Mouse (Mus musculus): Measurements from ENCODE around the gene Bex2.
"Not testable (repeated sequence)": the region's sequence is repeated elsewhere in the genome, so short reads cannot be mapped to it uniquely, and the experiment has no call there.

Gene Bex2

GRCm38 (mm10) chrX:136068020-136068419 lies at the start of gene Bex2:
Bex2 (minus strand) TSS chrX:136068236.
- not testable (repeated sequence) for DNase-seq (ENCODE audit: low spot score in 2 of 2)

GRCm38 (mm10) chrX:136115419-136115961 lies 47.5 kb upstream of the Bex2 start:
- DNase-seq (ENCODE audit: low spot score in 2 of 2) = no peak

- DNase-seq (ENCODE audit: low spot score in 2 of 2) = no peak
Observed at GRCm38 (mm10) chrX:136115015-136115414, 47.0 kb upstream of the Bex2 start.

- no peak for DNase-seq (ENCODE audit: low spot score in 2 of 2)
Observed at GRCm38 (mm10) chrX:136107942-136108341, 39.9 kb upstream of the Bex2 start.

GRCm38 (mm10) chrX:136104724-136105088 lies 36.7 kb upstream of the Bex2 start:
- DNase-seq (ENCODE audit: low spot score in 2 of 2) = no peak

- no peak for DNase-seq (ENCODE audit: low spot score in 2 of 2)
Observed at GRCm38 (mm10) chrX:136104046-136104723, 36.1 kb upstream of the Bex2 start.

- no peak for DNase-seq (ENCODE audit: low spot score in 2 of 2)
Observed at GRCm38 (mm10) chrX:136094421-136094820, 26.4 kb upstream of the Bex2 start.

GRCm38 (mm10) chrX:136092497-136093279 lies 24.7 kb upstream of the Bex2 start:
- no peak for DNase-seq (ENCODE audit: low spot score in 2 of 2)

GRCm38 (mm10) chrX:136085155-136085554 lies 17.1 kb upstream of the Bex2 start, which contains the start of gene Nxf3:
Nxf3 (minus strand) TSS chrX:136085255.
- no peak for DNase-seq (ENCODE audit: low spot score in 2 of 2)

GRCm38 (mm10) chrX:136067201-136067991 lies 640 bp downstream of the Bex2 start:
- DNase-seq (ENCODE audit: low spot score in 2 of 2) = not testable (repeated sequence)

GRCm38 (mm10) chrX:136060698-136061097 lies 7.3 kb downstream of the Bex2 start:
- DNase-seq (ENCODE audit: low spot score in 2 of 2) = no peak

- DNase-seq (ENCODE audit: low spot score in 2 of 2) = no peak
Observed at GRCm38 (mm10) chrX:136051219-136051618, 16.8 kb downstream of the Bex2 start.

- peak in 1 of 2 experiments; percentile 6 for DNase-seq (ENCODE audit: low spot score in 2 of 2)
Observed at GRCm38 (mm10) chrX:136047528-136047927, 20.5 kb downstream of the Bex2 start.

GRCm38 (mm10) chrX:136043726-136044125 lies 24.3 kb downstream of the Bex2 start:
- DNase-seq (ENCODE audit: low spot score in 2 of 2) = no peak

GRCm38 (mm10) chrX:136032799-136033763 lies 35.0 kb downstream of the Bex2 start, which contains the start of gene Arxes1:
Arxes1 (plus strand) TSS chrX:136033367.
- DNase-seq (ENCODE audit: low spot score in 2 of 2) = not testable (repeated sequence)

GRCm38 (mm10) chrX:136030331-136030730 lies 37.7 kb downstream of the Bex2 start:
- no peak for DNase-seq (ENCODE audit: low spot score in 2 of 2)

Measured in spleen, postnatal 14 days (tissue).